Mouse (Mus musculus) left cerebral cortex, adult 11 months (tissue): Measurements from ENCODE around the gene Ppip5k1.
"Not testable (repeated sequence)": the region's sequence is repeated elsewhere in the genome, so short reads cannot be mapped to it uniquely, and the experiment has no call there.

Source experiments
- DNase-seq: peaks from one replicate; pipeline ENCODE4 v3.0.0; 2022; ENCODE audit warnings: low spot score

Ppip5k1 gene

DNA sequence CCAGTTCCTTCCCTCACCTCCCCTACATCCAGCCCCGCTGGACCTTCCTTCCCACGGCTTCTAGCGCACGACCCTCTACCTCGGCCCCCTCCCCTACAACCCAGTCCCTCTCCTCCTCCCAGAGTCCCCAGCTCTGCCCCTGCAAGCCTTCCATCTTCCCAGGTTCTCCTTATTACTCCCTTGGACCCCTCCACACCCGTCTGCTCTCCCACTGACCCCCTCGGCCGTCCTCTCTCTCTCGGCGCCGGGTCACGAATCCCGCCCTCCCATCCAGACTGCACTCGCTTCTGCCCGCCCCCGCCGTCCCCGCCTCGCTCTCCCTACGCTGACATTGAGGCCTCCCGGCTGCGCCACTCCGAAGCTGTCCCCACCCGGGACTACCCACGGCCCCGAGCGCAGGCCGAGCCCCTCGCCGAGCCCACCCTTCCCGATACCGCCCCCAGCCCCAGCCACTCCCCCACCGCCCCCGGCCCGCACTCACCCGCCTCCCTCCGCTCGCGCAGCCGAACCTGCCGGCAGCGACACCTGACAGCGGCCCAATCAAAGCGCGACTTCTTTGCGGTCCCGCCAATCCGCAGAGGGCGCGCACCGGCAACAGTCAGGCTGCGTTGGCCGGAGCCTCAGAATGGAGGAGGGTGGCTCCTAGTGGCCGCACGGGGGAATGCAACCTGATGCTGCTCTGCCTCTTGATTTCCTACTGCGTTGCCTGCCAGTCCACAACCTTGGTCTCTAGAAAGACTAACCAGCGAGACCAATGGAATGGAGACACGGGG is at the start of gene Ppip5k1:
TSS of gene Ppip5k1 (minus strand) at position 577 of the 773 bp plus-strand sequence.
- DNase-seq: peak; percentile 96

DNA sequence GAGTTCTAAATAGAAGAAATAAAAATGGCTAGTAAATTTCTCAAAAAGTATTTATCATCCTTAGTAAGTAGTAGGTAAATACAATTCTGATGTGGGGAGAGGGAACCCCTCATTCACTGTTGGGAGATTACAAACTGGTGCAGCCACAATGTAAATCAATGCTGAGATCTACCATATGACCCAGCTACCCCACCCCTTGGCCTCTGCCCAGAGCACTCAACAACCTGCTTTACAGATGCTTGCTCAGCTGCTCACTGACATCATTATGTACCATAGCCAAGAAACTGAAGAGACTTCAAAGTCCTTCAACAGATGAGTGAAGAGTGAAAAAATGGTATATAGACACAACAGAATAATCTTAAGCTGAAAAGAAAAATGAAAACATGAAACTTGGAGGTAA is 48.1 kb upstream of the Ppip5k1 start:
- DNase-seq: no peak

DNA sequence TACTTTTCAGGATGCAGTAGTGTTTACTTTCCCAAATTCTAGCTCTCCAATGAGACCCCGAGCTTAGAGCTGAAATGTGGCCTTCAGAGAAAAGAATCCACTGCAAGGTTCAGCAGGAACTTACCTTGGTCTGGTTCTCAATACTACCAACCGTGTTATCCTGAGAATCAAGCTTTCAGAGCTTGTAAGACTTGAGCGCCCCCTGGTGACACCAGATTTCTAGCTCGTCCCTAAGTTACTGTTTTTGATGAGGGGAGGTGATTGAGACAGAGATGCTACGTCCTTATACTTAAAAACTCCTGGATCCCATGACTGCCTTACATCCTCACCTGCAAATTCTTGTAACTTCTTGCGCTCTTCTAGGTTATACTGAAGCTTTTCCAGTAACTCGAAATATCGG is 41.4 kb upstream of the Ppip5k1 start:
- peak; percentile 36 for DNase-seq

DNA sequence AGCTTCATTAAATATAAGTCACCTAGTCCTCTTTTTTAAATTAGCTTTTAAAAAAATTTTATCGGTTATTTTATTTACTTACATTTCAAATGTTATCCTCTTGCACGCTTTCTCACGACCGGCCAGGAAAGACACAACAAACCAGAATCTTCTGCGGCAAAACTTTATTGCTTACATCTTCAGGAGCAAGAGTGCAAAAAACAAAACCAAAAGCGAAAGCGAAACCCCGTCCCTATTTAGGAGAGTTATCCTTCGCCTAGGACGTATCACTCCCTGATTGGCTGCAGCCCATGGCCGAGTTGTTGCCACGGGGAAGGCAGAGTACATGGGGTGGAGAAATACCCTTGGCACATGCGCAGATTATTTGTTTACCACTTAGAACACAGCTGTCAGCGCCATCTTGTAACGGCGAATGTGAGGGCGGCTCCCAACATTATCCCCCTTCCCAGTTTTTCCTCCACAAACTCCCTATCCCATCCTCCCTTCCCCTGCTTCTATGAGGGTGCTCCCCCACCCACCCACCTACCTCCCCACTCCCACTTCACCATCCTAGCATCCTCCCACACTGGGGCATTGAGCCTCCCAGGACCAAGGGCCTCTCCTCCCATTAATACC is 31.9 kb upstream of the Ppip5k1 start, which contains the start of gene Strc:
TSS of gene Strc (minus strand) at position 208 of the 615 bp plus-strand sequence.
- DNase-seq: not testable (repeated sequence)

GRCm38 (mm10) chr2:121374766-121375165 is 19.6 kb upstream of the Ppip5k1 start:
- no peak for DNase-seq

- no peak for DNase-seq
Measured at GRCm38 (mm10) chr2:121372266-121372665, 17.1 kb upstream of the Ppip5k1 start.

DNA sequence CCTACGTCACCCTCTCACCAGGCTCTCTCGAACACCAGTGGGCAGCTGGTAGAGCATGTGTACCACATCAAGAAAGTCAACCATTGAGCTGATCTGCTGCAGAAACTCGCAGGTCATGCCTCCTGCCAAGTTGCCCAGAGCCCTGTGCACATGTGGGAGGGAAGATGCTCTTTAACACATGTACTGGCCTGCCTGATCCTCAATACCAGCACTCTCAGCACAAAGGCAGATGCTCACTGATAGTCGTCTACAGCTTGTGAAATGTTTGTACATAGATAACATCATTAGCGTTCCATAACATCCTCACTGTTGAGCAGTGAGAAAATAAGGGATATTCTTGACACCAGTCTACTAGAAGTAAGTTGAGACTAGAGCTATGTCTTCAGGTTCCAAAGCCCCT is 15.7 kb upstream of the Ppip5k1 start:
- no peak for DNase-seq

GRCm38 (mm10) chr2:121368831-121369230 is 13.6 kb upstream of the Ppip5k1 start:
- no peak for DNase-seq

DNA sequence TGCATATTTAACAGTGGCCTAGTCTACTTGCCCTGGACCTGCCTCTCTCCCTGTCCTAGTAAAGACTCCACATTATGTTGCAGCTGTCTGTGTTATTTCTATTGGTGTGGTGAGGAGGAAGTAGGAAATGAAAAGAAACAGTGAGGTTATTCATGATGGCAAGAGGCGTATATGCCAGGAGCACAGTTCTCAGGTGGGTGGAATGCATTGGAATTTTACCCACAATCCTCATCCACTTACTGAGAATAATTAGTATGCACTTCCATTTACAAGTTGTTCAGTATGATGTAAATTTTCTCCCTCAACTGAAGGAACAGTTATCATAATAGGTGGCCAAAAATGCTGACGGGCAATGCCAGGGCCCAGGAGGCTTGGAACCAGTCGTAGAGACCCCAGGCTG is 8.5 kb upstream of the Ppip5k1 start:
- peak; percentile 23 for DNase-seq

- DNase-seq: no peak
Measured at GRCm38 (mm10) chr2:121359461-121359860, 4.3 kb upstream of the Ppip5k1 start.

GRCm38 (mm10) chr2:121358381-121358780 is 3.2 kb upstream of the Ppip5k1 start:
- peak; percentile 81 for DNase-seq

- DNase-seq: no peak
Measured at GRCm38 (mm10) chr2:121357961-121358360, 2.8 kb upstream of the Ppip5k1 start.

DNA sequence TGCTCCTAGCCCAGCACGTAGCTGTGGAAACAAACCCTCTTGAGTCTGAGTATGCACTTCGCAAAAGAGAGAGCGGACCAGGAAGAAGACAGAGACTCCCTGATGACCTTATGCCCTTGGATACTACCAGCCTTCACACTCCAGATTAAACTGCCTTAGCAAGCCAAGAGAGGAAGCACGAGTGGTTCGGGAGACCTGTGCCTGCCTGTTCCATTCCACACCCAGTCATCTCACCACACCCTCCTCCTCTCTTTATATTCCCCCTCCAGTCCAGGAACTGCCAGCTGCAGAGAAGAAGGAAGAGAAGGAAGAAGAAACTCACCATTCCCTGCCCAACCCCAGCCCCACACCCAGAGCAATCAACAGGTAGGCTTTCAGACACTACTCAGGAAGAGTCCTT is 2.3 kb upstream of the Ppip5k1 start, which contains the start of gene Ckmt1:
TSS of gene Ckmt1 (plus strand) at position 221 of the 400 bp plus-strand sequence.
- no peak for DNase-seq

- DNase-seq: no peak
Measured at GRCm38 (mm10) chr2:121354378-121354777, 818 bp downstream of the Ppip5k1 start.

DNA sequence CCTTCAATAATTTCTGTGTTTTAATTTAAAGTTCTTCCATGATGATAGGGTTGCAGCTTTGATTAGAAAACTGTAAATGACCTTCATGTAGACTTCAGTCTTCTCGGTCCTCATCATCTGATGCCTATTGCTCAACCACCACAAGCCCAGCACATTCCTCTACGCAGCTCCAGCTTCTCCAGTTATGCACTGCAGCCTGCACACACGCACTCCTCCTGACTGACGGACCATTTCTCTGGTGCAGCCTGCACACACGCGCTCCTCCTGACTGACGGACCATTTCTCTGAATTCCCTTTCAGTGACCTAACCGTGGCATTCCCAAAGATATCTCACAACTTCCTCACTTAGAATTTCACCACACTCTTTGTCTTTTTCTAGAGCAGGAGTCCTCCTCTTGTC is 2.0 kb downstream of the Ppip5k1 start:
- DNase-seq: no peak

DNA sequence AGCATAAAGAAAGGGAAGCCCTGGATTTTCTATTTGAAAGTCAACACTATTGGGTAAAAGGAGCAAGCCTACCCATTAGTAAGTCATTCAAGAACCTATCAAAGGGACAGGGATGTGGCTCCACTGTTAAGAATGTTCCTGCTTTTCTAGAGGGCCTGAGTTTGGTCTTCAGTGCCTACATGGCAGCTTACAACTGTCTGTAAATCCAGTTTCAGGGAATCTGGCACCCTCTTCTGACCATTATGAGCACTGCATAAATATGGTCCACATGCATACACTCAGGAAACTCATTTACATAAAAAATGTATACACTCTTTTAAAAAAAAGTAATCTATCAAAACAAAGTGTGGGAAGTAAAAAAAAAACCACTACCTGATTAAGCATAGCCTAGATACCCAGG is 16.1 kb downstream of the Ppip5k1 start:
- no peak for DNase-seq

DNA sequence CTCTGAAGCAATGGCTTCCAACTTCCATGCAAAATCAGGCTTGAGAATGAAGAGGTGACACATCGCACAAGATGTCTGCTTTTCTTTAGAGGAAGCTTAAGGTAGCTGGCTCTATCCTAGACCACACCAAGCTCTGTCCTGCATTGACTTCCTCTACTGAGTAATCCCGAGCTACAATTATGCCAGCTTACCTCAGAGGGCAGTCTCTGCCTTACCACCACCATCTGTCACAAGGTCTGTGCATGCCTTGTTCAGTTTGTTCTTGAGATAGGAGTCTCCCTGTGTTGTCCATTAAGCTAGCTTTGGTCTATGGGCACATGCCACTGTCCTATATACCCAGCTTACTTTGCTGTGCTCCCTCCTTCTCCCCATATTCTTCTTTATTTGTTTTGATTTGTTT is 25.7 kb downstream of the Ppip5k1 start:
- DNase-seq: no peak

DNA sequence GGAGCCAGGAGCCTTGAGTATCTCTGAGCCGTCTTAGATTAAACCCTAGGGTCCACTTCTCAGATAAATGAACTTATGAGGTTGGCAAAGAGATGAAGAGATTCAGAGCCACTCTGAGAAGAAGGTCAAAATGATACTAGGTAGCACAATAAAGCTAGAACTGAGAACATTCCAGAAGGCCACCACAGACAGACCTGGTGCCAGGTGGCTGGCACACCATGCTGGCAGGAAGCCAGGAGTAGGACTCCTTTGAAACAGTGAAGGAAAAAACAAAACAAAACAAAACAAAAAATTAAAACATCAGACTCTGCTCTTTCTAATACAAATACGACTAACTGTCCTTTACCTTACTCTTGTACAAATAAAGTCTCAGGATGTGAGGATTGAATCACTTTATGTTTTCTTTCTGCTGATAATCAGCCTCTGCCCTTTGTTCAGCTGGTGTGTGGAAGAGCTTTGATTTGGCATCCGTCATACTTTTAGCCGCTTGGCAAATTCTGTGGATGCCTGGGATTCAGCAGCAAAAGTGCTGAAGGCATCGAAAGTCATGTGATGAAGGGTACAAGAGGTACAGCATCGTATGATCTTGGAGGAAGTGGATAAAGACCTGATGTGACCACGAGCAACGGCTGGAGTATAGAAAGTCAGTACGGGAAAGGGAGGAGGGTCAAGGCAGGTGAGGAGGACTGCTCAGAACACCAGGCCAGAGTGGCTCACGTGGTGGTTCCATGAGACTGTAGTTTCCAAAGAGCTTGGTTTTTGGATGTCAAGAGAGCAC is 31.3 kb downstream of the Ppip5k1 start:
- no peak for DNase-seq

- no peak for DNase-seq
Measured at GRCm38 (mm10) chr2:121323041-121323440, 32.2 kb downstream of the Ppip5k1 start.

DNA sequence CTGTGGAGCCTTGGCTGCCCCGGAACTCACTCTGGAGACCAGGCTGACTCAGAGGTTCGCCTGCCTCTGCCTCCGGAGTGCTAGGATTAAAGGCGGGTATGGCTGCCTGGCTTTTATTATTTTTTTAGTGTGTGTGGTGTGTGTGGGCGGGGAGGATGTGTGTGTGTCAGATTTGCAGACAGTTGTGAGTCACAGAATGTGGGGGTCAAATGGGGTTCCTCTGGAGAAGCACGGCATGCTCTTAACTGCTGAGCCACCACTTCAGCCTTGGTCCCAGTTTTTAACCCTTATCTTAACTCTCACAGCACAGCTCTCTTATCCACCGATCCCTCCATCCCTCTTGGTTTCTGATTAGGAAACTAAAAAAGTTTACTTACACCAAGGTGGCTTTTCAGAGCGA is 38.9 kb downstream of the Ppip5k1 start:
- no peak for DNase-seq

- DNase-seq: no peak
Measured at GRCm38 (mm10) chr2:121308997-121309416, 46.2 kb downstream of the Ppip5k1 start.

DNA sequence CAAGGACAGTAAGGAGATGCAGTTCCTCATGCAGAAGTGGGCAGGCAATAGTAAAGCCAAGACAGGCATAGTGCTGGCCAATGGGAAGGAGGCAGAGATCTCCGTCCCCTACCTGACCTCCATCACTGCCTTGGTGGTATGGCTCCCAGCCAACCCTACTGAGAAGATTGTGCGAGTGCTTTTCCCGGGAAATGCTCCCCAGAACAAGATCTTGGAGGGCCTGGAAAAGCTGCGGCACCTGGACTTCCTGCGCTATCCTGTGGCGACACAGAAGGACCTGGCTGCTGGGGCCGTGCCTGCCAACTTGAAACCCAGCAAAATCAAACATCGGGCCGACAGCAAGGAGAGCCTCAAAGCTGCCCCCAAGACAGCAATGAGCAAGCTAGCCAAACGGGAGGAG is 55.2 kb downstream of the Ppip5k1 start:
- DNase-seq: no peak

GRCm38 (mm10) chr2:121299471-121299870 is 55.7 kb downstream of the Ppip5k1 start:
- no peak for DNase-seq
